Mouse (Mus musculus) megakaryocyte, embryonic 14.5 days (primary cell): ENCODE measurements around the gene Dpy19l2.

Source experiments
- FLI1 ChIP-seq: IDR thresholded peaks from 2 replicates; pipeline ENCODE4 v1.6.1; 2012; ENCODE audit warnings: low read length, inconsistent platforms, mixed read lengths
- GATA1 ChIP-seq: IDR thresholded peaks from 3 replicates; pipeline ENCODE4 v1.6.1; 2012; ENCODE audit warnings: mixed read lengths, low read length, inconsistent platforms, borderline replicate concordance

GRCm38 (mm10) chr9:24624896-24625295, 71.2 kb downstream of the Dpy19l2 start, which contains the start of gene Cypt4:
- TF ChIP-seq GATA1 = no peak
- no peak for TF ChIP-seq FLI1
